Mouse (Mus musculus): ENCODE measurements around the gene St8sia1.

St8sia1 gene

DNA sequence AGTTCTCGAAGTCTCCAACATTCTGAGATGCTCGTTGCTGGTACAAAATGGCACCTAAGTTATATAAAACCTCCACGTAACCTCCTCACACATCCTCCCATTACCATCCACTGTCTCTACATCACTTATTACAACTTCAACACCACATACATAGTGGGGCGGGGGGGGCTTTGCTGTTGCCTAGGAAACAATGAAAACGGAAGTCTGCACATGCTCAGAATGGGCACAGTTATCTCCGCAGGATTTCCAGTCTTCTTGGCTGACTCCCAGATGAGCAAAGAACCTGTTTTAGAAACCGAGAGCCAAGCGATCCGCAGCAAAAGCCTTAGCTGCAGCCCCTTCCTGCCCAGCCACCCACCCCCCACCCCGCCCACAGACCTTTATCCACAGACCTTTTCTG is 174.5 kb downstream of the St8sia1 start:
- DNase-seq (ENCODE audit: low spot score in 2 of 2), result no peak

DNA sequence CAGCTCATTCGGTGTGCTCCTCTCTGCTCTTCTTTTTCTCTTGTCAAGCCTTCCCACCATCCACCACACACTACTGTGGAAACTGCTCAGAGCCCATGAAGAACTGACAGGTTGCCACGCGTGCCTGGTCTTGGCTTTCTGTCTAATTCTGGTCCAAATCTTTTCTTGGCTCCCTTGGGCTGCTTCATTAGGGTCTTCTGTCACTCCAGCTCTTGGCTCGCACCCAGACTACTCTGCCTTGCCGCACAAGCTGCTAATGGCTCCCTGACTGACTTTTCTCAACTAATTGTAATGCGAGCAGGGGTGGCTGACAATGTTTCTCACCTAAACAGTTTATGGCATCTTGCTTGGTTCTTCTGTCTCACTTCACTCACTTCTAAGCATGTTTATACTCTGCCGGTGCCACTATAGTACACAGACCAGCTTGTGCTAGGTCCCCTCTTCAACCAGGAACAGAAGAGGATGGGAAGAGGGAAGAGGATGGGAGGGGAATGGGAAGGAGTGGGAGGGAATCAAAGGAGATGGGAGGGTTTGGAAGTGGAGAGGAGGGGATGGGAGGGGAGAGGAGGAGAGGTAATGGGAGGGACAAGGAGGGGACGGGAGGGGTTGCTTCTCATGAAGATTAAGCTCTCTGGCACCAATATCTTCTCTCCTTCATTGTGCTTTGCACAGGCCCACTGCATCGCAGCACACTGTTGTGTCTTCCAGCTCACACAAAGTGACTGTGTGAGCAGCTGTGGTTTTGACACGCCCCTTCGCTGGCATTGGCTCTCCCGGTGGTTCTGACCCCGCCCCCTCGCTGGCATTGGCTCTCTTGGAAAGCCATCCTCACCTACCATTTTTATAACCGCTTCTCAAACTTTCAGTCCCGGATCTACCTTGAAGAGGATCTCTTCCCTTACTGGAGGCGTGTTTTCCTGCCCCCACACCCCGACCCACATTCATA is 175.9 kb downstream of the St8sia1 start:
- no peak for DNase-seq (ENCODE audit: low spot score in 2 of 2)

DNA sequence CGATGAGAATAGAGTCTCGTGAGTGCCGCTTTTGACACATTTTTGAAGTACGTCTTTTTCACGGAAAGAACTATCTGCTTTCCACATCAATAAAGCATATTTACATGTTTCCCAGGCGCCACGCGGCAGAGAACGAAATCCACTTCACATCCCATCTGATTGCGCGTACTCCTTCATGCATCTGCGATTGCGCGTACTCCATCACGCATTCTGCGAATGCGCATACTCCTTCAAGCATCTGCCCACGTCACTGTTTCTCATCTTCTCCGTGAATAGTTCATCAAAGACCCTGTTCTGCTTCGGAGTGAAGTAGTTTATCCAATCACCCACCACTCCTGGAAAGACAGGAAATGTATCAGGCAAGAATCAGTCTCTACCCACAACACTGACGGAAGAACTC is 178.1 kb downstream of the St8sia1 start:
- no peak for DNase-seq (ENCODE audit: low spot score in 2 of 2)

DNA sequence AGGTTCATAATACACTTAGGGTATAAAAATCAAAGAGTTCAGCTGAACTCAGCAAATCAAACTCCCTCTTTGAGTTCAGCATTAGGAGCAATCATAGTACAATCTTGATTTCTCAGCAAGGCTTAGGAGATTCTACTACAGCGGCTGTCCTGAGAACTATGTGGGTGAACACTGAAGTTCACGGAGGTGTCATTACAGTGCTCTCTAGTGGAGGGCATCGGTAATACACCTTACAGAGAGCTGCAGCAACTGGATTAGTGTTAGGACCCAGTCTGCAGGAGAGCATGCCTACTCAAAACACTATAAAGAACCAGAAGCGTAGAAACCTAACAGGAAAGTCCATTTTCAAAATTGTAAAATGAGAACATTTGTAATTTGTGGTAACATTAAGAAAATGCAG is 178.9 kb downstream of the St8sia1 start:
- no peak for DNase-seq (ENCODE audit: low spot score in 2 of 2)

DNA sequence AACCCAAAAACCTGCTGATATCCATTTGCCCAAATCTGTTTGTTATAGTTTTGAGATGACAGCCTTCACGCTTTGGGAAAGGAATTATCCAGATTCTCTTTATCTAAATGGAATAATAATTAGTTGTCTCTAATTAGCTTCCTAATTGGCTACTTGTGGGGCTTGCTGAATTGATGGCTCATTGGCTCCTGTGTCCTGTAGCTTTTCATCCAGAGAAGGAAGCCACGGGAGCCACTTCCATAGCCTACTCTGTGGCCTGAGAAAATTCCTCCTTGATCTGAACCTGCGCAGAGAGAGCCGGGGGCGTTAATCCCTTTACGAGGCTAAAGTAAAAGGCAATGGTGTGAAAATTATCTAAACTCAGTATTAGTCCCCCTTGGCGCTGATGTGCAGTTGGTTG is 183.0 kb downstream of the St8sia1 start:
- no peak for DNase-seq (ENCODE audit: low spot score in 2 of 2)

DNA sequence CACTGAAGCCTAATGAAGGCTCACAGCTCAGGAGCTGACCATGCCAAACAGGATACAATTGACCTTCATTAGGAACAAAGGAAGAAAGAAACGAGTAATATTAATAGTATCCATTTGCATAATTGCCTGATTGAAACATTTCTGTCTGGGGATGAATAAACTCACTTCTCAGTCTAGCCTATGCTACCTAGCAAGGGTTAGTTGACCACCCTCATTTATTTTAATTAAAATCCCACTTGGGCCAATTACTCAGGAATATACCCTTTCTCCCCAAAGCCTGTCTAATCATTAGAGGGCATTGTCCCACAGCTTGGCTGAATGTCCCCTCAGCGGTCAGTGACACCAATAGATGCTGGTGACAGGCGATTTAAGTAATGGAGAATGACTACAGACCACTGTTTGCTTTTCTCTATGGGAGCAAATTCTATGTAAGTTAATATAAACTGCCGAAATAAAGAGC is 183.6 kb downstream of the St8sia1 start:
- DNase-seq (ENCODE audit: low spot score in 2 of 2), result no peak

DNA sequence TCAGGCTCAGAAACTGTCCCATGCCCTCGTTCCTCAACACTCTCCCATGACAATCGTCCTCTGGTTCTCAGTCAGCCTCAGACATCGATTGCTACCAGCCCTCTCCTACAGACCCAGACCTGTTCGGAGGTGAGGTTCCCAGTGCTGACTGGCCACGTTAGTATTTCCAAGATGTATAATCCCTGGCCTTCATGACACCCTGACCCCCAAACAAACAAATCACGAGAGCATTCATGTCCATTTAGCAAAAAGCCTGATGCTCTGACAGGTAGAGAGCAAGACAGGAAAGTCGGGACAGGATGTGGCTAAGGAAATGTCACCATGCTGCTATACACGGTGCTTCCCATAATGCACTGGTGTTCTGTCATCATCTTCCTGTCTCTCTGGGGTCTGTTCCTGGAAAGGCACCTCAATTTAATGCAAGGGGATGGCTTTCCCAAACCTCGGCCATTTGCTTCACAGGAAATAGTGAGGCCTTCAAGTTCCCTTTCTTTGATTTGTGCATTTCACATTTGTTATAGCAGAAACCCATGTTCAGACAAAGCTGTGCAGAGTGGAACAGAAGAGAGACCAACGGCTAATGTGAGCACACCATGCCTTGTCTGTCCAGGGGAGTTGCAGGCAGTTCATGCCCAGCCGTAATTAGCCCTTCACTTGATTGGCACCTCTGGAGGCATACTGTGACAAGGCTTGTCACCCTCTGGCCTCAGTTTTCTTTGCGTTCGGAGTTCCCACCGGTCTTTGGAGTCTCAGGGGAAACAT is 184.3 kb downstream of the St8sia1 start:
- no peak for DNase-seq (ENCODE audit: low spot score in 2 of 2)

DNA sequence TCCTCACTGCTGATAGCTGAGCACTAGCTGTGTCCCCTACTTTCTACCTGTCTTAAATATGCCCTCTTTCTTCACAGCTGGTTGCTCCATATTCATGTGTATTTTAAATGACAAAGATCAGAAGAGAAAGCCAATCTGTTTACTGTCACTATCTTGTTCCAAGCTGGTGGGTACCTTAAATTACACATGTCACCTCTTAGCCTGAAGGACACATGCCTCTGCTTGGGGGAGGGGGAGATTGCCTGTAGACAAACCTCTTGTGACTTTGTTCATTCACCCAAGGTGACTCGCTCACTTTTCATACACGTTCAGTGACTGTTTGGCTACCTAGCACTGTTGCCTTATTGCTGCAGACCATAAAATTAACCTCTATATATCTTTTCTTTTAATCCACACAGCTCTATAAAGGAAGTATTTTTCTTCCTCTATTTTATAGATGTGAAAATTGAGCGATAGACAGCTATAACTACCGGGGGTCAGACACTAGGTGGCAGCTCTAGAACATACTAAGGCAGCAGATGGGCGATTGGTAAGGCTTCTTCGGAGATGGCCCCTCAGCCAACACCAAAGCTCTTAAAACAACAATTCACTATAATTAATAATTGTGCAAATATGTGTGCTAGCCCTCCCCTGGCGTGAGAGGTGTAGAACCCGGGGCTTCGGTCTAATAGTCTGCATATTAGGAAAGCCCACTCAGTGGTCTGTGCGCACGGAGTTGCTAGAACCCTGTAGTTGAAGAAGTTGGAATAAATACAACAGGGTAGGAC is 185.0 kb downstream of the St8sia1 start:
- DNase-seq (ENCODE audit: low spot score in 2 of 2), result no peak

DNA sequence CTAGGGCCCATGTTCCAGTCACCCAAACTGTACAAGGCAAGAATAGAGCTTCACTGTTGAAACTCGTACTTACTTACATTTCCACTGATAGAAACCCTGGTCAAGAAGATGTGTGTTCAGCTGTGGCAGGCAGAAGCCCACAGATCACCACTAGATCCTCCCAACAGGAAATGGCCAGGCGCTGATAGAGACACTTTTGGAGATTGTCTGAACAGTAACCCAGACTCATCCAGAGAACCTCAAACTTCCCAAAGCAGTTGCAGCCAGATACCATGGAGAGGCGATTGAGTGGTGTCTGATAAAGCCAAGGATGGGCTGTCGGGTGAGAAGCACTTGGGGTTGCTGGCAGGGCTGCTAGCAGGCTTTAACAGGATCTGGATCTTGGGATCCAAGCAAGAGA is 187.3 kb downstream of the St8sia1 start:
- no peak for DNase-seq (ENCODE audit: low spot score in 2 of 2)

DNA sequence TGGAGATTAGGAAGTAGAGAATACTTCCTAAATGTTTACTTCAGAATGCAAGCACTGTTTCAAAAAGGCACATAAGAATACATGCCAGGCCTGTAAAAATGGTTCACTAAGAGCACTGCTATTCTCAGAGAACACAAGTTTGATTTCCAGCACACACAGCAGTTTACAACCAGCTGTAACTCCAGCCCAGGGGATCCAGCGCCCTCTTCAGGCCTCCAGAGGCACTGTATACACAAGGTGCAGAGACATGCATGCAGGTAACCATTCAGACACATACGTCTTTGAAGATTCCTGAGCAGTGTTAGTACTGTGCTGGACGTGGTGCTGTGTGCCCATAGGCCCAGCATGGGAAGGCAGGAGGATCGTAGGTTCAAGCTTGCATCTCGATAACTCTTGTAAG is 190.7 kb downstream of the St8sia1 start:
- no peak for DNase-seq (ENCODE audit: low spot score in 2 of 2)

DNA sequence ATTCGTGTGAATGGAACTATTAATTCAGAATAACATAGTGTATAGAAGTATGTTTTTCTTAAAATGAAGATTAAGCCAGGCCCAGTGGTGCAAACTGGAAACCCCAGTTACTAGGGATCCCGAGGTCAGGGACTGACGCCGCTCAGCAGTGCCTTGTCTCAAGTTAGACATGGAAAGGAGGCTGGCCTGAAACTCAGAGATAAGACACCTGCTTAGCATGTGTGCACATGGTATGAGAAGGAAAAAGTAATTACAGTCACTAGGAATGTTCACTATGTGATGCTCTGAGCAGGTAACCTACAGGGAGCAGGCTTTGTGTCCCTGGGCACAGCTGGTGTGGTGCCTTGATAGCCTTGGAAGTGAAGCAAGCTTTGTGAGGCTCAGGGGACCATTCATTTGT is 192.6 kb downstream of the St8sia1 start:
- no peak for DNase-seq (ENCODE audit: low spot score in 2 of 2)
